Mouse (Mus musculus): ENCODE data around the gene Cuedc1.

The Cuedc1 gene

GRCm38 (mm10) chr11:88086737-88087627 is 10.9 kb upstream of the Cuedc1 start:
- peak; percentile 94 to 96 for DNase-seq

GRCm38 (mm10) chr11:88089150-88089549 is 8.7 kb upstream of the Cuedc1 start:
- DNase-seq, result no peak

GRCm38 (mm10) chr11:88090293-88090692 is 7.6 kb upstream of the Cuedc1 start:
- DNase-seq, result no peak

GRCm38 (mm10) chr11:88091949-88092348 is 5.9 kb upstream of the Cuedc1 start:
- no peak for DNase-seq

- peak in 1 of 2 experiments; percentile 38 for DNase-seq
Measured at GRCm38 (mm10) chr11:88097173-88097572, 685 bp upstream of the Cuedc1 start.

GRCm38 (mm10) chr11:88098787-88099598 is 1.1 kb downstream of the Cuedc1 start:
- DNase-seq, result peak; percentile 68 to 88

- DNase-seq, result peak; percentile 89 to 92
Measured at GRCm38 (mm10) chr11:88099599-88100023, 1.8 kb downstream of the Cuedc1 start.

- no peak for DNase-seq
Measured at GRCm38 (mm10) chr11:88100170-88100569, 2.3 kb downstream of the Cuedc1 start.

GRCm38 (mm10) chr11:88103214-88103941 is 5.5 kb downstream of the Cuedc1 start:
- no peak for DNase-seq

GRCm38 (mm10) chr11:88105494-88106291 is 7.8 kb downstream of the Cuedc1 start:
- DNase-seq, result no peak

GRCm38 (mm10) chr11:88106292-88106554 is 8.4 kb downstream of the Cuedc1 start:
- no peak for DNase-seq

- peak in 1 of 2 experiments; percentile 37 for DNase-seq
Measured at GRCm38 (mm10) chr11:88107365-88107764, 9.5 kb downstream of the Cuedc1 start.

- no peak for DNase-seq
Measured at GRCm38 (mm10) chr11:88110031-88110594, 12.3 kb downstream of the Cuedc1 start.

GRCm38 (mm10) chr11:88112078-88112477 is 14.2 kb downstream of the Cuedc1 start:
- no peak for DNase-seq

- DNase-seq, result no peak
Measured at GRCm38 (mm10) chr11:88112677-88113333, 14.9 kb downstream of the Cuedc1 start.

GRCm38 (mm10) chr11:88113543-88114271 is 15.8 kb downstream of the Cuedc1 start:
- DNase-seq, result peak; percentile 48 to 85

- peak; percentile 74 to 87 for DNase-seq
Measured at GRCm38 (mm10) chr11:88114871-88115301, 17.0 kb downstream of the Cuedc1 start.

- DNase-seq, result no peak
Measured at GRCm38 (mm10) chr11:88116568-88116967, 18.7 kb downstream of the Cuedc1 start.

- DNase-seq, result peak; percentile 57 to 76
Measured at GRCm38 (mm10) chr11:88117356-88118090, 19.7 kb downstream of the Cuedc1 start.

GRCm38 (mm10) chr11:88118091-88118440 is 20.2 kb downstream of the Cuedc1 start:
- DNase-seq, result no peak

Measured in kidney, postnatal 36 days (tissue).